Mouse (Mus musculus): Measurements from ENCODE around the gene Rad54l. TPM values are rescaled to one million over a fixed set of nuclear protein-coding genes. Genes with fewer than 3 reads are reported as not detected.

Gene Rad54l
- polyA plus RNA-seq, 2 experiments = 15.6 to 24.4 TPM

- Histone ChIP-seq H3K9ac (replicated peaks) (peak overlapping the region; percentile 98), H3K36me3 (replicated peaks; ENCODE audit: control insufficient read depth, insufficient read depth, low read depth) (peaks cover 11% of the 10 kb centered on the region), H3K4me3 (ENCODE audit: insufficient read depth in 1 of 2, low read depth in 2 of 2, low read length in 2 of 2) (peak overlapping the region; percentile 84 to 96), H3K27me3 (ENCODE audit: control insufficient read depth, insufficient read depth, low read length) (no peaks in the 10 kb centered on the region), H3K9me3 (ENCODE audit: control insufficient read depth, low read length) (no peaks in the 10 kb centered on the region), H3K4me2 (ENCODE audit: low read depth) (peak overlapping the region; percentile 94), H3K4me1 (replicated peaks; ENCODE audit: control insufficient read depth in 2 of 2, insufficient read depth in 2 of 2, low read length in 1 of 2) (peaks cover 20 to 21% of the 10 kb centered on the region in 2 experiments), H3K27ac (peak overlapping the region; percentile 61)
- ATAC-seq (ENCODE audit: insufficient read depth) (no peak), DNase-seq (ENCODE audit: low read depth in 3 of 3, low spot score in 3 of 3) (peak in 1 of 3 experiments; percentile 59)
- TF ChIP-seq EP300 (IDR thresholded peaks at IDR 0.05; ENCODE audit: low read depth) (no peak), CTCF (IDR thresholded peaks at IDR 0.05; ENCODE audit: low read depth) (peak; percentile 54)
- WGBS (ENCODE audit: insufficient replicate concordance) = under 1% methylated on average over 8 of the region's 8 CpGs
Observed at GRCm38 (mm10) chr4:116074145-116074675, 49.3 kb downstream of the Rad54l start.

GRCm38 (mm10) chr4:116073146-116073545 is 50.3 kb downstream of the Rad54l start:
- H3K27me3 ChIP-seq (ENCODE audit: control insufficient read depth, insufficient read depth, low read length) = no peaks in the 10 kb centered on the region
- peak overlapping the region; percentile 94 for H3K4me2 ChIP-seq (ENCODE audit: low read depth)
- peak; percentile 59 for TF ChIP-seq CTCF (IDR thresholded peaks at IDR 0.05; ENCODE audit: low read depth)
- no peak for TF ChIP-seq EP300 (IDR thresholded peaks at IDR 0.05; ENCODE audit: low read depth)
- DNase-seq (ENCODE audit: low read depth in 3 of 3, low spot score in 3 of 3) (peak in 1 of 3 experiments; percentile 42), ATAC-seq (ENCODE audit: insufficient read depth) (no peak)
- H3K9me3 ChIP-seq (ENCODE audit: control insufficient read depth, low read length) = no peaks in the 10 kb centered on the region
- H3K4me1 ChIP-seq (replicated peaks; ENCODE audit: control insufficient read depth in 2 of 2, insufficient read depth in 2 of 2, low read length in 1 of 2) = peaks cover 20 to 21% of the 10 kb centered on the region in 2 experiments
- no peak overlapping the region for H3K27ac ChIP-seq
- WGBS (ENCODE audit: insufficient replicate concordance) = 46% methylated on average over 4 of the region's 4 CpGs
- peaks cover 22% of the 10 kb centered on the region for H3K36me3 ChIP-seq (replicated peaks; ENCODE audit: control insufficient read depth, insufficient read depth, low read depth)
- peak overlapping the region; percentile 43 for H3K9ac ChIP-seq (replicated peaks)
- peak overlapping the region; percentile 40 to 41 for H3K4me3 ChIP-seq (ENCODE audit: insufficient read depth in 1 of 2, low read depth in 2 of 2, low read length in 2 of 2)

- H3K27ac ChIP-seq = no peak overlapping the region
- no peaks in the 10 kb centered on the region for H3K9me3 ChIP-seq (ENCODE audit: control insufficient read depth, low read length)
- ATAC-seq (ENCODE audit: insufficient read depth) (no peak), DNase-seq (ENCODE audit: low read depth in 3 of 3, low spot score in 3 of 3) (no peak)
- WGBS (ENCODE audit: insufficient replicate concordance) = 71% methylated on average over 6 of the region's 6 CpGs
- H3K36me3 ChIP-seq (replicated peaks; ENCODE audit: control insufficient read depth, insufficient read depth, low read depth) = peaks cover 38% of the 10 kb centered on the region
- no peak for TF ChIP-seq EP300 (IDR thresholded peaks at IDR 0.05; ENCODE audit: low read depth)
- TF ChIP-seq CTCF (IDR thresholded peaks at IDR 0.05; ENCODE audit: low read depth) = no peak
- H3K9ac ChIP-seq (replicated peaks) = no peak overlapping the region
- H3K4me1 ChIP-seq (replicated peaks; ENCODE audit: control insufficient read depth in 2 of 2, insufficient read depth in 2 of 2, low read length in 1 of 2) = peaks cover 8 to 9% of the 10 kb centered on the region in 2 experiments
- no peaks in the 10 kb centered on the region for H3K27me3 ChIP-seq (ENCODE audit: control insufficient read depth, insufficient read depth, low read length)
- no peak overlapping the region for H3K4me2 ChIP-seq (ENCODE audit: low read depth)
- no peak overlapping the region for H3K4me3 ChIP-seq (ENCODE audit: insufficient read depth in 1 of 2, low read depth in 2 of 2, low read length in 2 of 2)
Observed at GRCm38 (mm10) chr4:116070116-116070515, 53.4 kb downstream of the Rad54l start.

- H3K9me3 ChIP-seq (ENCODE audit: control insufficient read depth, low read length) = no peaks in the 10 kb centered on the region
- peaks cover 0 to 3% of the 10 kb centered on the region in 2 experiments; a peak in 1 of 4 replicates for H3K4me1 ChIP-seq (replicated peaks; ENCODE audit: control insufficient read depth in 2 of 2, insufficient read depth in 2 of 2, low read length in 1 of 2)
- no peak overlapping the region for H3K4me3 ChIP-seq (ENCODE audit: insufficient read depth in 1 of 2, low read depth in 2 of 2, low read length in 2 of 2)
- H3K9ac ChIP-seq (replicated peaks) = no peak overlapping the region
- 4% methylated on average over 1 of the region's 1 CpGs for WGBS (ENCODE audit: insufficient replicate concordance)
- DNase-seq (ENCODE audit: low read depth in 3 of 3, low spot score in 3 of 3) (no peak), ATAC-seq (ENCODE audit: insufficient read depth) (no peak)
- H3K36me3 ChIP-seq (replicated peaks; ENCODE audit: control insufficient read depth, insufficient read depth, low read depth) = peaks cover 26% of the 10 kb centered on the region
- TF ChIP-seq EP300 (IDR thresholded peaks at IDR 0.05; ENCODE audit: low read depth) (no peak), CTCF (IDR thresholded peaks at IDR 0.05; ENCODE audit: low read depth) (no peak)
- H3K27me3 ChIP-seq (ENCODE audit: control insufficient read depth, insufficient read depth, low read length) = no peaks in the 10 kb centered on the region
- no peak overlapping the region for H3K4me2 ChIP-seq (ENCODE audit: low read depth)
- H3K27ac ChIP-seq = no peak overlapping the region
Observed at GRCm38 (mm10) chr4:116063855-116064254, 59.6 kb downstream of the Rad54l start.

GRCm38 (mm10) chr4:116059012-116059726 is 64.3 kb downstream of the Rad54l start:
- Histone ChIP-seq H3K9me3 (ENCODE audit: control insufficient read depth, low read length) (no peaks in the 10 kb centered on the region), H3K4me2 (ENCODE audit: low read depth) (no peak overlapping the region), H3K4me1 (replicated peaks; ENCODE audit: control insufficient read depth in 2 of 2, insufficient read depth in 2 of 2, low read length in 1 of 2) (peaks cover 4% of the 10 kb centered on the region in 2 experiments), H3K4me3 (ENCODE audit: insufficient read depth in 1 of 2, low read depth in 2 of 2, low read length in 2 of 2) (no peak overlapping the region), H3K27me3 (ENCODE audit: control insufficient read depth, insufficient read depth, low read length) (no peaks in the 10 kb centered on the region), H3K27ac (no peak overlapping the region), H3K36me3 (replicated peaks; ENCODE audit: control insufficient read depth, insufficient read depth, low read depth) (no peaks in the 10 kb centered on the region), H3K9ac (replicated peaks) (no peak overlapping the region)
- 58% methylated on average over 5 of the region's 5 CpGs for WGBS (ENCODE audit: insufficient replicate concordance)
- ATAC-seq (ENCODE audit: insufficient read depth) (no peak), DNase-seq (ENCODE audit: low read depth in 3 of 3, low spot score in 3 of 3) (no peak)
- TF ChIP-seq CTCF (IDR thresholded peaks at IDR 0.05; ENCODE audit: low read depth) (no peak), EP300 (IDR thresholded peaks at IDR 0.05; ENCODE audit: low read depth) (no peak)
